Mouse (Mus musculus): ENCODE data around the gene Tfr2. TPM values are rescaled to one million over a fixed set of nuclear protein-coding genes. Genes with fewer than 3 reads are reported as not detected.

Tfr2 gene
- polyA plus RNA-seq, 1 experiment from 2014 or later, result 0.99 TPM

- no peak for ATAC-seq (replicated peaks; ENCODE audit: low FRiP score)
- Histone ChIP-seq H3K9me3 (replicated peaks) (no peaks in the 10 kb centered on the region), H3K36me3 (no peaks in the 10 kb centered on the region), H3K27ac (no peak overlapping the region), H3K4me3 (replicated peaks) (no peak overlapping the region), H3K9ac (no peak overlapping the region), H3K4me1 (no peaks in the 10 kb centered on the region), H3K27me3 (no peaks in the 10 kb centered on the region), H3K4me2 (no peak overlapping the region)
- 76% methylated on average over 5 of the region's 5 CpGs for WGBS
Measured at GRCm38 (mm10) chr5:137541768-137542540, 27.7 kb upstream of the Tfr2 start.

DNA sequence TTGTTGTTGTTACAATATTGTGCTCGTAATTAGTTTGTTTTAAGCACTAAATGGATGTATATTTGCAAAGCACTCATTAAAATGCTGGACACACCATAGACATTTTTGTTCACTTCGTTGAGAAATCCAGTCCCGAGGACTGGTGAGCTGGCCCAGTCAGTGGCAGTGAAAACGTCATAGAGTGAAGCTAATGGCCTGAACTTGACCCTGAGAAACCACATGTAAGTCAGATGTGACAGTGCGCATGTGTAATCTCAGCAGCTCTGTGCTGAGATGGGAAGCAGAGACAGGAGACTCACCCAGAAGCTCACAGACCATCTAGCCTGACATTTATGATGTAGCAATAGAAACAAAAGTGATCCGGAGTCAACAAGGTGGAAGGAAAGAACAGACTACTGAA, 24.7 kb upstream of the Tfr2 start:
- no peaks in the 10 kb centered on the region for H3K9me3 ChIP-seq (replicated peaks)
- 63% methylated on average over 6 of the region's 6 CpGs for WGBS
- no peaks in the 10 kb centered on the region for H3K4me1 ChIP-seq
- H3K4me3 ChIP-seq (replicated peaks), result no peak overlapping the region
- H3K9ac ChIP-seq, result no peak overlapping the region
- no peaks in the 10 kb centered on the region for H3K36me3 ChIP-seq
- H3K27me3 ChIP-seq, result no peaks in the 10 kb centered on the region
- H3K27ac ChIP-seq, result no peak overlapping the region
- no peak for ATAC-seq (replicated peaks; ENCODE audit: low FRiP score)
- H3K4me2 ChIP-seq, result no peak overlapping the region

GRCm38 (mm10) chr5:137545596-137545995, 24.0 kb upstream of the Tfr2 start:
- 75% methylated on average over 4 of the region's 4 CpGs for WGBS
- ATAC-seq (replicated peaks; ENCODE audit: low FRiP score), result no peak
- no peak overlapping the region for H3K4me2 ChIP-seq

DNA sequence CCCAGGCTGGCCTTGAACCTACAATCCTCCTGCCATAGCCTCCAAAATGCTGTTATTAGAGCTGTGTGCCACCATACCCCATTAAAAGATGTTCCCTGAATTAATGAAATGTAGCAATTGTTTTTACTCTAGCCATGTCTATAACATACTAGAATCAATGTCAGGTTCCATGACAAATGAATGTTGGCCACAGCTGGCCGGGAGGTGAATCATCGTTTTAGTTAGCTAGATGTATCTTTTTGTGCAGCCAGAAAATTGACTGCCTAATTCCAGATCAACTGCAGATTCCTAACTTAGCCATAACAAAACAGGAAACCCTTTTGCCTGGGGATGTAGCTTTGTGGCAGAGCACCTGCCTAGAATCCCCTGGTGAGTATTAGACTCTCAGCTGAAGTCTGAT, 19.8 kb upstream of the Tfr2 start:
- Histone ChIP-seq H3K27ac (no peak overlapping the region), H3K4me2 (no peak overlapping the region), H3K4me1 (peaks cover 7% of the 10 kb centered on the region), H3K36me3 (no peaks in the 10 kb centered on the region), H3K4me3 (replicated peaks) (no peak overlapping the region), H3K9ac (no peak overlapping the region), H3K9me3 (replicated peaks) (no peaks in the 10 kb centered on the region), H3K27me3 (peaks cover 19% of the 10 kb centered on the region)
- 76% methylated on average over 2 of the region's 2 CpGs for WGBS
- ATAC-seq (replicated peaks; ENCODE audit: low FRiP score), result no peak

More at GRCm38 (mm10) chr5:137545596-137545995, 24.0 kb upstream of the Tfr2 start:
- no peaks in the 10 kb centered on the region for H3K9me3 ChIP-seq (replicated peaks)
- no peak overlapping the region for H3K27ac ChIP-seq
- no peaks in the 10 kb centered on the region for H3K27me3 ChIP-seq
- H3K36me3 ChIP-seq, result no peaks in the 10 kb centered on the region
- H3K9ac ChIP-seq, result no peak overlapping the region
- H3K4me1 ChIP-seq, result no peaks in the 10 kb centered on the region
- H3K4me3 ChIP-seq (replicated peaks), result no peak overlapping the region

- Histone ChIP-seq H3K4me3 (replicated peaks) (no peak overlapping the region), H3K9ac (no peak overlapping the region), H3K27ac (no peak overlapping the region), H3K4me2 (no peak overlapping the region), H3K4me1 (peaks cover 7% of the 10 kb centered on the region), H3K9me3 (replicated peaks) (no peaks in the 10 kb centered on the region), H3K27me3 (peaks cover 24% of the 10 kb centered on the region), H3K36me3 (no peaks in the 10 kb centered on the region)
- ATAC-seq (replicated peaks; ENCODE audit: low FRiP score), result no peak
- 73% methylated on average over 5 of the region's 5 CpGs for WGBS
Measured at GRCm38 (mm10) chr5:137551119-137551518, 18.5 kb upstream of the Tfr2 start.

DNA sequence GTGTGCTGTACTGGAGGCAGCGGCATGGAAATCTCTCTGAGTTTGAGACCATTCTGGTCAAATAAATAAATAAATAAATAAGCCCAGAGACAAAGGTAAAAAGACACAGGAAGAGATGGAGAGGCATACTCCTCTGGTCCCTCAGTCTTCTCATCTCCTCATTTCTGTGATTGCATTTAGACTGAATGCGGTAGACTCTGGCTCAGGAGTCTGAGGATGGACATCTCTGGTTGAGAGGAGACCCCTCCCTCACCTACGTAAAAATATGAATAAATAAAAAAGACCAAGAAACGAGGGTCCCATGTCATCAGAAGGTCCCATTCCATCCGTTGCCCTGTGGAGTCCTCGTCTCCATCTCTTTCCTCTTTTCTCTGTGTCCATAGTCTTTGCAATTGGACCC, 16.6 kb upstream of the Tfr2 start:
- Histone ChIP-seq H3K4me1 (peaks cover 7% of the 10 kb centered on the region), H3K27me3 (peaks cover 24% of the 10 kb centered on the region), H3K9ac (no peak overlapping the region), H3K36me3 (no peaks in the 10 kb centered on the region), H3K4me3 (replicated peaks) (peak overlapping the region; percentile 23), H3K9me3 (replicated peaks) (no peaks in the 10 kb centered on the region), H3K27ac (no peak overlapping the region), H3K4me2 (peak overlapping the region; percentile 52)
- no peak for ATAC-seq (replicated peaks; ENCODE audit: low FRiP score)
- 31% methylated on average over 6 of the region's 6 CpGs for WGBS

DNA sequence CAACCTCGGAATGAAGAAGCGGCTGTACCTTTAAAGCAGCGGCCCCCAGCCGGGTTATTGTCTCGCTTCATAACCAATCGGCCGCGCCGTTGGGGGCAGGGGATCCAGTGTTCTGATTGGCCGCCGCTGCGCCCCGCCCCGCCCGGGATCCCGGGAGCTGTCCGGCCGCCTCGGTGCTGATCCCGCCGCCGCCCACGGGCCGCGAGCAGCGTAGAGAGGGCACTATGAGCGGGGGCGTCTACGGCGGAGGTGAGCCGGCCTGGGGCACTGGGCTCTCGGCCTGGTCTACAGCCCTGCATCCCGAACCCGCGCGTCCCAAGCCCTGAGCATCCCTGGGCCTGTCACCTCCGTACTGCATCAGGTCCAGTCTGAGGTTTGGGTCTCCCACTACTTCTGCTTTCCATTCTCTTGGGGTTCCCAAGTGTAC, 16.2 kb upstream of the Tfr2 start, which contains the start of gene Actl6b:
Gene Actl6b (plus strand): TSS at position 107 of the 427 bp plus-strand sequence.
- no peak within 1 kb of the TSS for H3K27ac ChIP-seq
- H3K9ac ChIP-seq, result no peak within 1 kb of the TSS
- H3K4me3 ChIP-seq (replicated peaks), result peak within 1 kb of the TSS; percentile 23
- no peaks in the 10 kb centered on the region for H3K36me3 ChIP-seq
- no peaks in the 10 kb centered on the region for H3K9me3 ChIP-seq (replicated peaks)
- peaks cover 24% of the 10 kb centered on the region for H3K27me3 ChIP-seq
- ATAC-seq (replicated peaks; ENCODE audit: low FRiP score), result peak; percentile 83
- H3K4me1 ChIP-seq, result peaks cover 7% of the 10 kb centered on the region
- WGBS, result under 1% methylated on average over 37 of the region's 37 CpGs
- H3K4me2 ChIP-seq, result peak within 1 kb of the TSS; percentile 52

GRCm38 (mm10) chr5:137553898-137554297, 15.7 kb upstream of the Tfr2 start:
- peaks cover 24% of the 10 kb centered on the region for H3K27me3 ChIP-seq

GRCm38 (mm10) chr5:137561556-137561955, 8.1 kb upstream of the Tfr2 start:
- no peak overlapping the region for H3K4me3 ChIP-seq (replicated peaks)
- H3K36me3 ChIP-seq, result no peaks in the 10 kb centered on the region
- no peaks in the 10 kb centered on the region for H3K27me3 ChIP-seq
- H3K9me3 ChIP-seq (replicated peaks), result no peaks in the 10 kb centered on the region
- H3K9ac ChIP-seq, result no peak overlapping the region
- no peaks in the 10 kb centered on the region for H3K4me1 ChIP-seq
- no peak overlapping the region for H3K27ac ChIP-seq
- no peak for ATAC-seq (replicated peaks; ENCODE audit: low FRiP score)
- 69% methylated on average over 6 of the region's 6 CpGs for WGBS
- no peak overlapping the region for H3K4me2 ChIP-seq

More at GRCm38 (mm10) chr5:137553898-137554297, 15.7 kb upstream of the Tfr2 start:
- H3K27ac ChIP-seq, result no peak overlapping the region
- H3K4me3 ChIP-seq (replicated peaks), result peak overlapping the region; percentile 23; the same call in 1 of the 2 replicates
- no peaks in the 10 kb centered on the region for H3K36me3 ChIP-seq
- no peaks in the 10 kb centered on the region for H3K9me3 ChIP-seq (replicated peaks)
- peak overlapping the region; percentile 52; the same call in 1 of the 2 replicates for H3K4me2 ChIP-seq
- 41% methylated on average over 11 of the region's 11 CpGs for WGBS
- no peak for ATAC-seq (replicated peaks; ENCODE audit: low FRiP score)
- peaks cover 7% of the 10 kb centered on the region for H3K4me1 ChIP-seq
- no peak overlapping the region for H3K9ac ChIP-seq

GRCm38 (mm10) chr5:137562965-137563364, 6.7 kb upstream of the Tfr2 start:
- H3K27me3 ChIP-seq, result no peaks in the 10 kb centered on the region
- no peak overlapping the region for H3K4me3 ChIP-seq (replicated peaks)
- H3K4me2 ChIP-seq, result no peak overlapping the region
- no peaks in the 10 kb centered on the region for H3K9me3 ChIP-seq (replicated peaks)
- no peak overlapping the region for H3K9ac ChIP-seq
- H3K27ac ChIP-seq, result no peak overlapping the region
- no peaks in the 10 kb centered on the region for H3K4me1 ChIP-seq
- no peaks in the 10 kb centered on the region for H3K36me3 ChIP-seq
- no peak for ATAC-seq (replicated peaks; ENCODE audit: low FRiP score)
- 76% methylated on average over 10 of the region's 10 CpGs for WGBS

DNA sequence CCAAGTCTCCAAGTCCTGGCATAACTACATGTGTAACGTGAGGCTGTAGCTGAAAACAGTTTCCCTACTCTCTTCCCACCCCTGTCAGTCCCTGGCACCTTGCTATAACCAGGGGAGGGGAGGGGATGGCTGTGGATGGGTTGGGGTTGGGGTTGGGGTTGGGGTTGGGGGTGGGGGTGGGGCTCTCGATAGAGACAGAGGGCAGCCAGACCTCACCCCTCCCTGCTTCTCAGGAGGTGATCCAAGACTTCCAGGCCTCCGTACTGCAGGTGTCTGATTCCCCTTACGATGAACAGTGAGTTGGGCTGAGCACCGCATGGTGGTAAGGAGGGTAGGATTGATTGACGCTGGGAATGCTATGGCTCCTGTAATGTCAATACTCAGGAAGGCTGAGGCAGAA, 3.9 kb upstream of the Tfr2 start:
- no peak for ATAC-seq (replicated peaks; ENCODE audit: low FRiP score)
- WGBS, result 74% methylated on average over 6 of the region's 6 CpGs
- Histone ChIP-seq H3K9ac (no peak overlapping the region), H3K4me2 (no peak overlapping the region), H3K36me3 (no peaks in the 10 kb centered on the region), H3K27ac (no peak overlapping the region), H3K4me1 (no peaks in the 10 kb centered on the region; the same call in 1 of the 2 replicates), H3K27me3 (no peaks in the 10 kb centered on the region), H3K4me3 (replicated peaks) (no peak overlapping the region), H3K9me3 (replicated peaks) (no peaks in the 10 kb centered on the region)

DNA sequence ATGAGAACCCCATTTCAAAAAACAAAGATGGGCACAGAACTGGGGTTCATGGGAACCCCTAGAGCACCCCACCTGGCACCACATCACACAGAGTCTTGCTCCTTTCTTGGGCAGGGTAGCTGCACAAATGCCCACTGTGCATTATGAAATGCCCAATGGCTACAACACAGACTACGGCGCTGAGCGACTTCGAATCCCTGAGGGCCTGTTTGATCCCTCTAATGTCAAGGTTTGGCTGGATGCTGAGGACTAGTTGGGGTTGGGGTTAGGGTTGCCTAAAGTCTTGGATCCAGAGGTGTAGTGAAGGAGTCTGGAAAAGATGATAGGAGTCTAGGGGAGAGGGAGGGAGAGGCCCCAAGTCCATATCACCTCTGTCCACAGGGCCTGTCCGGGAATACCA, 3.2 kb upstream of the Tfr2 start:
- WGBS, result 95% methylated on average over 5 of the region's 5 CpGs

More for the DNA sequence above, 3.2 kb upstream of the Tfr2 start:
- H3K4me3 ChIP-seq (replicated peaks), result no peak overlapping the region
- no peak overlapping the region for H3K4me2 ChIP-seq
- no peaks in the 10 kb centered on the region for H3K36me3 ChIP-seq
- H3K4me1 ChIP-seq, result no peaks in the 10 kb centered on the region; the same call in 1 of the 2 replicates
- H3K9me3 ChIP-seq (replicated peaks), result no peaks in the 10 kb centered on the region
- H3K27me3 ChIP-seq, result no peaks in the 10 kb centered on the region
- H3K9ac ChIP-seq, result no peak overlapping the region
- no peak overlapping the region for H3K27ac ChIP-seq
- ATAC-seq (replicated peaks; ENCODE audit: low FRiP score), result no peak
